Mouse (Mus musculus) hematopoietic stem cell, adult 5-6 weeks (primary cell): Measurements from ENCODE around the gene Mmab. TPM values are rescaled to one million over a fixed set of nuclear protein-coding genes. Genes with fewer than 3 reads are reported as not detected.

Source experiments
- ATAC-seq, 2 experiments: fragments of 125-278 bp in 1 of 2; replicated peaks in 1 of 2; 2 replicates each; pipeline ENCODE4 v1.8.0; 2016 to 2017; ENCODE audit warnings: inconsistent platforms in 2 of 2, mild to moderate bottlenecking in 2 of 2, moderate number of reproducible peaks in 2 of 2, low read depth in 1 of 2, moderate TSS enrichment in 1 of 2; ENCODE audit not compliant: low FRiP score in 2 of 2, poor library complexity in 2 of 2, severe bottlenecking in 2 of 2, insufficient read depth in 1 of 2, low TSS enrichment in 1 of 2
- total RNA-seq: library from RNA; stranded (forward); fragments of 172-1452, 232-1000 nt; gene quantifications from 2 replicates; pipeline ENCODE4 v1.2.3, GENCODE M21; 2017

Gene Mmab
- total RNA-seq, 1 experiment from 2014 or later = 7.8 TPM

GRCm38 (mm10) chr5:114406592-114406991, 37.3 kb downstream of the Mmab start:
- no peak for ATAC-seq

GRCm38 (mm10) chr5:114393169-114393568, 50.7 kb downstream of the Mmab start:
- no peak for ATAC-seq

GRCm38 (mm10) chr5:114384448-114384847, 59.4 kb downstream of the Mmab start:
- no peak for ATAC-seq

GRCm38 (mm10) chr5:114383184-114383904, 60.5 kb downstream of the Mmab start:
- ATAC-seq = no peak

Other genes with a start within 250 kb of the Mmab start
- gene Foxn4, start 170.3 kb downstream of the Mmab start, total RNA-seq = 2.4 TPM in 1 of 2 replicates, not detected in the other
- gene Myo1h, start 154.9 kb downstream of the Mmab start, total RNA-seq = 2.0 and 8.5 TPM in 2 replicates
- 70.4 and 72.1 TPM in 2 replicates for gene Kctd10, start 63.6 kb downstream of the Mmab start, total RNA-seq
- 18.1 and 21.1 TPM in 2 replicates for gene Ube3b, start 63.5 kb downstream of the Mmab start, total RNA-seq
- gene Mvk, start 209 bp upstream of the Mmab start, total RNA-seq = 4.3 and 7.9 TPM in 2 replicates
- 0.20 TPM in 1 of 2 replicates, not detected in the other for gene Fam222a, start 124.0 kb upstream of the Mmab start, total RNA-seq
- gene Trpv4, start 214.4 kb upstream of the Mmab start, total RNA-seq = 0.25 and 0.69 TPM in 2 replicates
- 68.2 and 75.9 TPM in 2 replicates for gene Gltp, start 246.9 kb upstream of the Mmab start, total RNA-seq